Mouse (Mus musculus) olfactory bulb, adult 2 months (tissue): Measurements from ENCODE around the gene Pigk. TPM values are rescaled to one million over a fixed set of nuclear protein-coding genes. Genes with fewer than 3 reads are reported as not detected.

Experiments
- H3K27ac ChIP-seq: fragments of 200-500 bp; 2 replicates; pipeline ENCODE4 v1.5.1; 2012; ENCODE audit warnings: low read depth, low read length; ENCODE audit not compliant: insufficient read depth
- H3K4me1 ChIP-seq: fragments of 200-500 bp; 2 replicates; pipeline ENCODE4 v1.6.1; 2012; ENCODE audit warnings: low read length; ENCODE audit not compliant: control insufficient read depth, insufficient read depth
- H3K4me3 ChIP-seq: fragments of 200-500 bp; 2 replicates; pipeline ENCODE4 v1.5.1; 2012; ENCODE audit warnings: mild to moderate bottlenecking, low read depth, low read length, moderate library complexity; ENCODE audit not compliant: insufficient read depth
- CTCF ChIP-seq: fragments of 200-500 bp; IDR thresholded peaks from 2 replicates; pipeline ENCODE4 v1.5.1; 2012; ENCODE audit warnings: low read depth, mild to moderate bottlenecking, low read length, moderate library complexity; ENCODE audit not compliant: insufficient read depth
- POLR2A ChIP-seq: fragments of 200-500 bp; IDR thresholded peaks from 2 replicates; pipeline ENCODE4 v1.6.1; 2012; ENCODE audit warnings: mild to moderate bottlenecking, low read depth, low read length, moderate library complexity; ENCODE audit not compliant: insufficient read depth
- WGBS: fragments of 180-500 bp; shearing (Covaris S2); methylation state at CpG from one replicate; pipeline ENCODE4 v1.1.7; 2018; 5-methylcytosine and 5-hydroxymethylcytosine counted together
- polyA plus RNA-seq: library from polyadenylated mRNA; stranded (reverse); fragments of >200 nt; gene quantifications from 2 replicates; pipeline ENCODE4 v1.2.4, GENCODE M21; 2012; ENCODE audit warnings: low replicate concordance; ENCODE audit not compliant: missing spikeins, insufficient read depth, insufficient read length

Gene Pigk
- polyA plus RNA-seq, 1 experiment: not detected

- Histone ChIP-seq H3K4me1 (no peaks in the 10 kb centered on the region), H3K27ac (no peak overlapping the region), H3K4me3 (no peak overlapping the region)
- 70% methylated on average over 4 of the region's 4 CpGs for WGBS
- TF ChIP-seq POLR2A (no peak), CTCF (no peak)
These were observed 181.0 kb downstream of the Pigk start for GRCm38 (mm10) chr3:152894935-152895334.

GRCm38 (mm10) chr3:152896111-152896510 lies 182.2 kb downstream of the Pigk start:
- WGBS: 81% methylated on average over 3 of the region's 3 CpGs
- Histone ChIP-seq H3K4me1 (no peaks in the 10 kb centered on the region), H3K4me3 (no peak overlapping the region), H3K27ac (no peak overlapping the region)
- TF ChIP-seq CTCF (no peak), POLR2A (no peak)

- 90% methylated on average over 5 of the region's 5 CpGs for WGBS
- Histone ChIP-seq H3K4me3 (no peak overlapping the region), H3K4me1 (no peaks in the 10 kb centered on the region), H3K27ac (no peak overlapping the region)
- TF ChIP-seq CTCF: no peak
- no peak for TF ChIP-seq POLR2A
These were observed 183.3 kb downstream of the Pigk start for GRCm38 (mm10) chr3:152897196-152897595.

GRCm38 (mm10) chr3:152898906-152899305 lies 185.0 kb downstream of the Pigk start:
- no peak for TF ChIP-seq POLR2A
- TF ChIP-seq CTCF: no peak
- no peak overlapping the region for H3K27ac ChIP-seq
- 90% methylated on average over 9 of the region's 9 CpGs for WGBS
- no peak overlapping the region for H3K4me3 ChIP-seq
- H3K4me1 ChIP-seq: no peaks in the 10 kb centered on the region

- H3K4me1 ChIP-seq: no peaks in the 10 kb centered on the region
- no peak overlapping the region for H3K4me3 ChIP-seq
- no peak for TF ChIP-seq CTCF
- 95% methylated on average over 10 of the region's 10 CpGs for WGBS
- H3K27ac ChIP-seq: no peak overlapping the region
These were observed 191.1 kb downstream of the Pigk start for GRCm38 (mm10) chr3:152905026-152905425.

- Histone ChIP-seq H3K27ac (no peak overlapping the region), H3K4me3 (no peak overlapping the region), H3K4me1 (no peaks in the 10 kb centered on the region)
- 61% methylated on average over 10 of the region's 10 CpGs for WGBS
- TF ChIP-seq CTCF: no peak
- TF ChIP-seq POLR2A: no peak
These were observed 191.9 kb downstream of the Pigk start for GRCm38 (mm10) chr3:152905800-152906199.

GRCm38 (mm10) chr3:152907087-152907486 lies 193.2 kb downstream of the Pigk start:
- Histone ChIP-seq H3K27ac (no peak overlapping the region), H3K4me1 (no peaks in the 10 kb centered on the region), H3K4me3 (no peak overlapping the region)
- TF ChIP-seq POLR2A (no peak), CTCF (no peak)
- WGBS: 63% methylated on average over 5 of the region's 5 CpGs

GRCm38 (mm10) chr3:152907683-152908082 lies 193.8 kb downstream of the Pigk start:
- Histone ChIP-seq H3K27ac (no peak overlapping the region), H3K4me1 (no peaks in the 10 kb centered on the region), H3K4me3 (no peak overlapping the region)
- 90% methylated on average over 5 of the region's 5 CpGs for WGBS
- no peak for TF ChIP-seq POLR2A
- no peak for TF ChIP-seq CTCF

GRCm38 (mm10) chr3:152911578-152911977 lies 197.7 kb downstream of the Pigk start:
- no peak for TF ChIP-seq CTCF
- no peak for TF ChIP-seq POLR2A
- Histone ChIP-seq H3K4me3 (no peak overlapping the region), H3K4me1 (no peaks in the 10 kb centered on the region), H3K27ac (no peak overlapping the region)
- 92% methylated on average over 4 of the region's 4 CpGs for WGBS

- no peak for TF ChIP-seq POLR2A
- no peak for TF ChIP-seq CTCF
- Histone ChIP-seq H3K27ac (no peak overlapping the region), H3K4me1 (no peaks in the 10 kb centered on the region), H3K4me3 (no peak overlapping the region)
- WGBS: 81% methylated on average over 23 of the region's 23 CpGs
These were observed 198.6 kb downstream of the Pigk start for GRCm38 (mm10) chr3:152912216-152913101.
